Mouse (Mus musculus) kidney, adult 2 months (tissue): ENCODE results near the gene 4931428F04Rik.

Experiments used
- CTCF ChIP-seq: fragments of 200-500 bp; conservative IDR thresholded peaks from 2 replicates; pipeline ENCODE4 v1.5.1; 2011; ENCODE audit warnings: low read depth, mild to moderate bottlenecking, control low read depth, low read length, moderate library complexity, mixed read lengths; ENCODE audit not compliant: insufficient read depth, insufficient read length
- POLR2A ChIP-seq: fragments of 200-500 bp; IDR thresholded peaks from one replicate; pipeline ENCODE4 v1.6.1; 2011; ENCODE audit warnings: low read depth, low read length, control low read depth

DNA sequence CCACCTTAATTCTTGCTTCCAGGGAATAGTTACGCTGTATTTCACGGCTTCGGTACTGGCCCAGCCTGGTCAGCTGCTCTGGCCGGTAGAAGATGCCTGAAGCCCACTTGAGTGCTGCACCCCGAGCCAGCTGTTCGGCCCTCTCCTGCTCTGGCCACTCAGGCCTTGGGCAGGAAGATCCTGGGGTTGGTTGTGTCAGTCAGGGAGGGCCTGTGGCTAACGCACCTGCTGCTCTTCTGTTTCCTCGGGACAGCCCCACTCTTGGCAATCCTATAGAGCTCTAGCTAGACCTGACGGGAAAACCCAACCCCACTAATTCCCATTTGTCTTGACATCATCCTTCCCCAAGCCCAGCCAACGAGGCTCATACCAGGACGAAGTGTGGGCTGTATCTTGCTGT, 5.6 kb upstream of the 4931428F04Rik start:
- TF ChIP-seq CTCF (no peak), POLR2A (no peak)
